Mouse (Mus musculus): ENCODE results near the gene Plxnb1. TPM values are rescaled to one million over a fixed set of nuclear protein-coding genes. Genes with fewer than 3 reads are reported as not detected.
A peak's percentile ranks its signal among the peaks of the same experiment; 100 is the strongest.

Plxnb1 gene
- polyA plus RNA-seq, 1 experiment from 2014 or later = 8.8 TPM

DNA sequence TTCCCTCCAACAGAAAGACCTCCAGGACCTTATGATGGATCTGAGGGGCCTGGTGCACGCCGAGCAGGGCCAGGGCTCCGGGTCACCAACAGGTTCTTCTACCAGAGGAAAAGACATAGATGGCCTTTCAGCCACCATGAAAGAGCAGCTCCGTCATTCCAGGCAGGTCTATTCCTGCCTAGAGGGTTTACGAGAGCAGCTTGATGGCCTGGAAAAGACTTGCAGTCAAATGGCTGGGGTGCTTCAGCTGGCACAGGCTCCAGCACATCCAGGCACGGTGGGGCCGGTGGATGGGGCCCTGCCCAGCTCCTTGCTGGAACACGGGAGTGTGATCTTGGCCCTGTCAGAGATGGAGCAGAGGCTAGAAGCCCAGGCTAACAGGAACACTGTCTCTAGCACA lies 3.4 kb upstream of the Plxnb1 start:
- Histone ChIP-seq H3K36me3 (ENCODE audit: insufficient read depth, low read length) (no peaks in the 10 kb centered on the region), H3K4me2 (replicated peaks; ENCODE audit: low read depth, low read length) (no peak overlapping the region), H3K4me3 (ENCODE audit: low read depth, low read length) (no peak overlapping the region), H3K27ac (ENCODE audit: low read length) (no peak overlapping the region), H3K9ac (replicated peaks; ENCODE audit: low read depth) (no peak overlapping the region), H3K4me1 (ENCODE audit: insufficient read depth, low read depth, low read length) (peaks cover 9% of the 10 kb centered on the region; the same call in 1 of the 2 replicates), H3K27me3 (replicated peaks; ENCODE audit: insufficient read depth, low read length) (no peaks in the 10 kb centered on the region), H3K9me3 (ENCODE audit: low read length) (no peaks in the 10 kb centered on the region)
- 83% methylated on average over 8 of the region's 8 CpGs for WGBS
- no peak for TF ChIP-seq EP300 (IDR thresholded peaks at IDR 0.05)
- TF ChIP-seq CTCF (IDR thresholded peaks at IDR 0.05) = no peak
- ATAC-seq (no peak), DNase-seq (ENCODE audit: low spot score) (no peak)

DNA sequence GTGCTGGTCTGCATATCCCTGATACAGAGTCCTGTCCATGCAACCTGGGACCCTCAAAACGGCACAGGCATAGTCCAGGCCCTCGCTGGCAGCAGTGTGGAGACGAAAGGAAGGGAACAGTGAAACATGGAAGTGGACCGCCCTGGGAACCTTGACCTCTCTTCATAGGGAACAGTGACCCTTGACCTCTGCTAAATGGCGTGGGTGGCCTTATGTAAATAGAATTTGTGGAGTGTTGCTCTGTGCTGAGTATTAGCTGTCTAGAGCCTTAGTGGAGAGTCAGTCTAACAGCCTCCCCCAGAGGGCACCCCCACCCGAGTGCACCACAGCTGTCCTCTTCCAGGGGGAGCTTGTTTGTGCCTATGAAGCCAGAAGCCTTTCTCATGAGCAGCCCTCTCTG lies 2.4 kb upstream of the Plxnb1 start:
- 51% methylated on average over 6 of the region's 6 CpGs for WGBS
- peaks cover 9% of the 10 kb centered on the region; the same call in 1 of the 2 replicates for H3K4me1 ChIP-seq (ENCODE audit: insufficient read depth, low read depth, low read length)
- DNase-seq (ENCODE audit: low spot score) (no peak), ATAC-seq (no peak)
- H3K36me3 ChIP-seq (ENCODE audit: insufficient read depth, low read length) = no peaks in the 10 kb centered on the region
- H3K4me3 ChIP-seq (ENCODE audit: low read depth, low read length) = no peak overlapping the region
- H3K27me3 ChIP-seq (replicated peaks; ENCODE audit: insufficient read depth, low read length) = no peaks in the 10 kb centered on the region
- no peak overlapping the region for H3K9ac ChIP-seq (replicated peaks; ENCODE audit: low read depth)
- H3K27ac ChIP-seq (ENCODE audit: low read length) = peak overlapping the region; percentile 5; the same call in 1 of the 2 replicates
- H3K9me3 ChIP-seq (ENCODE audit: low read length) = no peaks in the 10 kb centered on the region
- TF ChIP-seq CTCF (IDR thresholded peaks at IDR 0.05) (0 out of 2 replicates have a peak, but pooled peaks have one; percentile 13), EP300 (IDR thresholded peaks at IDR 0.05) (no peak)
- H3K4me2 ChIP-seq (replicated peaks; ENCODE audit: low read depth, low read length) = no peak overlapping the region

DNA sequence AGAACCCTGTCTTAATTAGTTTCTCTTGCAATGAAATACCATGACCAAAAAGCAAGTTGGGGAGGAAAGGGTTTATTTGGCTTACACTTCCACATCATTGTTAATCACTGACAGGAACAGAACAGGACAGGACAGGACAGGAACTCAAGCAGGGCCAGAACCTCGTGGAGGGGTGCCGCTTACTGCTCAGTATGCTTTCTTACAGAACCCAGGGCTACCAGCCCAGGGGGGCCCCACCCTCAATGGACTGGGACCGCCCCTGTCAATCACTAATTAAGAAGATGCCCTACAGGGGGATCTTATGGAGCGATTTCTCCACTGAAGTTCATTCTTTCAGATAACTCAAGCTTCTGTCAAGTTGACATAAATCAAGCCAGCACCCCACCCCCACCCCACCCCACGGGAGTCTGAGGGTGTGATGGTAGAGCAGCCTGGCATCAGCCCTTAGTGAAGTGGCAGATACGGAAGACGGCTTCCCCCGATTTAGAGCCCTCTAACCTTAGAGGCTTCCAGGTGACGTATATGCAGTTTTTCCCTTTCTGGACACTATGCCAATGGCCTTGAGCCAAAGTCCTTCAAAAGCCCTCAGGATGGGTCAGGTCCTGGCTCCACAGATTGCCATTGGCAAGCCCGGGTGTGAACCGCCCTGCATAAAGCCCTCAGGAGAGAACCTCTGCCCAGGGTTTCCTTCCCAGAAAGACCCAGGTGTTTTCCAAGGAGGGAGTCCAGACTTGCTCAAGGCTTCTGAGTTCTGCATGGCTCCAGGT lies 1.2 kb upstream of the Plxnb1 start:
- Histone ChIP-seq H3K9me3 (ENCODE audit: low read length) (no peaks in the 10 kb centered on the region), H3K4me3 (ENCODE audit: low read depth, low read length) (peak overlapping the region; percentile 75), H3K4me2 (replicated peaks; ENCODE audit: low read depth, low read length) (peak overlapping the region; percentile 74), H3K27me3 (replicated peaks; ENCODE audit: insufficient read depth, low read length) (no peaks in the 10 kb centered on the region), H3K36me3 (ENCODE audit: insufficient read depth, low read length) (no peaks in the 10 kb centered on the region), H3K27ac (ENCODE audit: low read length) (peak overlapping the region; percentile 97), H3K4me1 (ENCODE audit: insufficient read depth, low read depth, low read length) (peaks cover 9% of the 10 kb centered on the region; the same call in 1 of the 2 replicates), H3K9ac (replicated peaks; ENCODE audit: low read depth) (no peak overlapping the region)
- whole genome bisulfite sequencing = 12% methylated on average over 11 of the region's 11 CpGs
- DNase-seq (ENCODE audit: low spot score) (peak; percentile 78), ATAC-seq (peak; percentile 36)
- TF ChIP-seq CTCF (IDR thresholded peaks at IDR 0.05) (no peak), EP300 (IDR thresholded peaks at IDR 0.05) (no peak; the same call in 1 of the 2 replicates)

GRCm38 (mm10) chr9:109094553-109095136 lies 544 bp upstream of the Plxnb1 start:
- ATAC-seq = peak; percentile 51
- H3K4me1 ChIP-seq (ENCODE audit: insufficient read depth, low read depth, low read length) = peaks cover 9% of the 10 kb centered on the region; the same call in 1 of the 2 replicates

GRCm38 (mm10) chr9:109096251-109096661 lies 1.1 kb downstream of the Plxnb1 start:
- peaks cover 9% of the 10 kb centered on the region; the same call in 1 of the 2 replicates for H3K4me1 ChIP-seq (ENCODE audit: insufficient read depth, low read depth, low read length)
- no peaks in the 10 kb centered on the region for H3K9me3 ChIP-seq (ENCODE audit: low read length)
- peak overlapping the region; percentile 75 for H3K4me3 ChIP-seq (ENCODE audit: low read depth, low read length)
- 22% methylated on average over 9 of the region's 9 CpGs for WGBS
- peak overlapping the region; percentile 97 for H3K27ac ChIP-seq (ENCODE audit: low read length)
- peak overlapping the region; percentile 74 for H3K4me2 ChIP-seq (replicated peaks; ENCODE audit: low read depth, low read length)
- no peak for TF ChIP-seq CTCF (IDR thresholded peaks at IDR 0.05)
- TF ChIP-seq EP300 (IDR thresholded peaks at IDR 0.05) = no peak
- ATAC-seq (no peak), DNase-seq (ENCODE audit: low spot score) (peak; percentile 37)
- no peaks in the 10 kb centered on the region for H3K27me3 ChIP-seq (replicated peaks; ENCODE audit: insufficient read depth, low read length)
- H3K36me3 ChIP-seq (ENCODE audit: insufficient read depth, low read length) = no peaks in the 10 kb centered on the region
- H3K9ac ChIP-seq (replicated peaks; ENCODE audit: low read depth) = peak overlapping the region; percentile 75

More at GRCm38 (mm10) chr9:109094553-109095136, 544 bp upstream of the Plxnb1 start:
- Histone ChIP-seq H3K4me2 (replicated peaks; ENCODE audit: low read depth, low read length) (peak overlapping the region; percentile 74), H3K9me3 (ENCODE audit: low read length) (no peaks in the 10 kb centered on the region), H3K9ac (replicated peaks; ENCODE audit: low read depth) (peak overlapping the region; percentile 75), H3K27ac (ENCODE audit: low read length) (peak overlapping the region; percentile 97), H3K27me3 (replicated peaks; ENCODE audit: insufficient read depth, low read length) (no peaks in the 10 kb centered on the region), H3K4me3 (ENCODE audit: low read depth, low read length) (peak overlapping the region; percentile 75), H3K36me3 (ENCODE audit: insufficient read depth, low read length) (no peaks in the 10 kb centered on the region)
- TF ChIP-seq EP300 (IDR thresholded peaks at IDR 0.05) (no peak; the same call in 1 of the 2 replicates), CTCF (IDR thresholded peaks at IDR 0.05) (no peak)
- DNase-seq (ENCODE audit: low spot score) = peak; percentile 86
- WGBS = 2% methylated on average over 20 of the region's 21 CpGs

DNA sequence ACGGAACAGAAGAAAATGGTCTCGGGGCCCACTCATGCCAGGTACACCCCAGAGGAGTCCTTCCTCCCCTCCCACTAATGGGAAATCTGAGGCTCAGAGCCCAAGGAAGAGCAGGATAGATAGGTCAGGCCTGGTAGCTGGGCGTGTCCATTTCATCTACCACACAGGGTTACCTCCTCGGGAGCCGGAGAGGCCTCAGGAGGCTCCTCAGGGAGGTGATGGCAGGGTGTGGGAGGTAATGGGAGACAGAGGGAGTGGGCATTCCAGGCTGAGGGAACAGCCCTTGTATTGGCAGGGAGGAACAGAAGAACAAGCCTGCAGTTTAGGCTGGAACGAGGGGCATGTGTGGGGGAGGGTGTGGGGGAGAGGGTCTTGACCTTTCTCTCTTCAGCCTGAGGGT lies 1.7 kb downstream of the Plxnb1 start:
- WGBS = 28% methylated on average over 6 of the region's 6 CpGs
- peaks cover 9% of the 10 kb centered on the region; the same call in 1 of the 2 replicates for H3K4me1 ChIP-seq (ENCODE audit: insufficient read depth, low read depth, low read length)
- no peaks in the 10 kb centered on the region for H3K36me3 ChIP-seq (ENCODE audit: insufficient read depth, low read length)
- H3K27ac ChIP-seq (ENCODE audit: low read length) = peak overlapping the region; percentile 97
- H3K4me3 ChIP-seq (ENCODE audit: low read depth, low read length) = peak overlapping the region; percentile 75
- no peak for TF ChIP-seq EP300 (IDR thresholded peaks at IDR 0.05)
- TF ChIP-seq CTCF (IDR thresholded peaks at IDR 0.05) = no peak
- peak; percentile 59 for DNase-seq (ENCODE audit: low spot score)
- no peaks in the 10 kb centered on the region for H3K27me3 ChIP-seq (replicated peaks; ENCODE audit: insufficient read depth, low read length)
- peak overlapping the region; percentile 75 for H3K9ac ChIP-seq (replicated peaks; ENCODE audit: low read depth)
- H3K9me3 ChIP-seq (ENCODE audit: low read length) = no peaks in the 10 kb centered on the region
- H3K4me2 ChIP-seq (replicated peaks; ENCODE audit: low read depth, low read length) = peak overlapping the region; percentile 74
- peak; percentile 13 for ATAC-seq
